Mouse (Mus musculus) heart, postnatal 0 days (tissue): ENCODE results near the gene Porcn.

ENCODE experiments used
- CTCF ChIP-seq: IDR thresholded peaks from 2 replicates; pipeline ENCODE4 v1.5.1; 2016; ENCODE audit warnings: antibody characterized with exemption, control low read depth, low read depth
- EP300 ChIP-seq: IDR thresholded peaks from 2 replicates; pipeline ENCODE4 v1.6.1; 2016; ENCODE audit warnings: antibody characterized with exemption, low read depth

GRCm38 (mm10) chrX:8218114-8218513 is 11.8 kb upstream of the Porcn start:
- no peak for TF ChIP-seq CTCF
- no peak for TF ChIP-seq EP300
